Comparison of ENCODE assay signal across 8 mouse cellular contexts in the genomic region with DNA sequence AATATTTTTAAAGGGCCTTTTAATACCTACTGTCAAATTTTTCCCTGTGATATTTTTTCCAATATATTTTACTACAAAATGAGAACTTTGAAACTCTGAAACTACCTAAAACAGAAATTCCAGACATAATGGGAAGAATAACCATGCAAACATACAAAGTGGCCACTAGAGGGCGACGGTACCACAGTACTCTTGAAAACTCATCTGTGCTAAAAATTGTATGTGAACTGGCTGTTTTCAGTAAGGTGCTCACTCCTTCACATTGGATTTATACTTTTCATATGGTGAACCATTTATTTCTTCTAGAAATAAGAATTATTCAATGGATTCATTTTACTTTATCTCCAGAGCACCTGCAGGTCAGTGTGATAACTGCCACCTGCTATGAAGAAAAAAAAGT. TPM values are rescaled to one million over a fixed set of nuclear protein-coding genes. Genes with fewer than 3 reads are reported as not detected.
DNase-seq lines count a peak whose midpoint lies in the region; ATAC-seq and TF ChIP-seq lines count a peak whose summit lies in the region.

No protein-coding gene starts in this region.

- 0% methylated on average over 2 of the region's 2 CpGs for WGBS in kidney, adult 2 months
- 1% methylated on average over 2 of the region's 2 CpGs for WGBS in kidney, embryonic 15.5 days
- 0% methylated on average over 2 of the region's 2 CpGs for WGBS in embryonic facial prominence, embryonic 14.5 days
- 0% methylated on average over 2 of the region's 2 CpGs for WGBS in midbrain, embryonic 14.5 days

- H3K27ac ChIP-seq in kidney, adult 2 months (ENCODE audit: insufficient read depth, low read depth, low read length), result no peak overlapping the region
- H3K27ac ChIP-seq in kidney, embryonic 15.5 days, result no peak overlapping the region
- no peak overlapping the region for H3K27ac ChIP-seq in embryonic facial prominence, embryonic 14.5 days (replicated peaks; ENCODE audit: low read depth, low read length)
- H3K27ac ChIP-seq in layer of hippocampus, adult 2 months, result no peak overlapping the region
- H3K27ac ChIP-seq in midbrain, embryonic 14.5 days (replicated peaks; ENCODE audit: low read depth, low read length), result no peak overlapping the region

- no peak for ATAC-seq in kidney, embryonic 15.5 days (replicated peaks; ENCODE audit: low FRiP score)
- no peak for ATAC-seq in embryonic facial prominence, embryonic 14.5 days (ENCODE audit: low read depth)
- no peak for ATAC-seq in midbrain, embryonic 14.5 days (ENCODE audit: low FRiP score, low TSS enrichment)

- H3K4me2 ChIP-seq in kidney, embryonic 15.5 days, result no peak overlapping the region
- no peak overlapping the region for H3K4me2 ChIP-seq in embryonic facial prominence, embryonic 14.5 days (ENCODE audit: low read depth, low read length)
- no peak overlapping the region for H3K4me2 ChIP-seq in midbrain, embryonic 14.5 days (ENCODE audit: low read length)

- no peaks in the 10 kb centered on the region for H3K27me3 ChIP-seq in kidney, adult 2 months (replicated peaks; ENCODE audit: control insufficient read depth, insufficient read depth, low read length)
- no peaks in the 10 kb centered on the region for H3K27me3 ChIP-seq in kidney, embryonic 15.5 days
- no peaks in the 10 kb centered on the region for H3K27me3 ChIP-seq in embryonic facial prominence, embryonic 14.5 days (replicated peaks; ENCODE audit: control insufficient read depth, insufficient read depth, low read length)
- no peaks in the 10 kb centered on the region for H3K27me3 ChIP-seq in midbrain, embryonic 14.5 days (ENCODE audit: control insufficient read depth, insufficient read depth, low read length)

- peak; percentile 34 for DNase-seq in kidney, adult 2 months
- peak; percentile 46 for DNase-seq in ES-CJ7 (ENCODE audit: low read depth, low spot score)
- peak; percentile 84 for DNase-seq in brain, adult 2 months (ENCODE audit: low read depth, low spot score)
- DNase-seq in embryonic facial prominence, embryonic 14.5 days (ENCODE audit: low spot score), result peak; percentile 68
- peak; percentile 40 to 65 for DNase-seq in layer of hippocampus, adult 2 months (ENCODE audit: low spot score in 2 of 2)
- DNase-seq in midbrain, embryonic 14.5 days, result peak; percentile 86
- DNase-seq in thymus, postnatal 14 days, result peak; percentile 31

- no peak for TF ChIP-seq POLR2A in kidney, adult 2 months (IDR thresholded peaks at IDR 0.05; ENCODE audit: low read depth, low read length)

- no peak overlapping the region for H3K4me3 ChIP-seq in kidney, adult 2 months (ENCODE audit: insufficient read depth, low read depth, low read length)
- H3K4me3 ChIP-seq in kidney, embryonic 15.5 days (replicated peaks), result no peak overlapping the region
- no peak overlapping the region for H3K4me3 ChIP-seq in embryonic facial prominence, embryonic 14.5 days (ENCODE audit: low read depth, low read length)
- H3K4me3 ChIP-seq in layer of hippocampus, adult 2 months, result no peak overlapping the region
- no peak overlapping the region for H3K4me3 ChIP-seq in midbrain, embryonic 14.5 days (replicated peaks; ENCODE audit: low read depth, low read length)

- no peaks in the 10 kb centered on the region for H3K36me3 ChIP-seq in kidney, adult 2 months (ENCODE audit: control insufficient read depth, insufficient read depth, low read length)
- H3K36me3 ChIP-seq in kidney, embryonic 15.5 days, result no peaks in the 10 kb centered on the region
- H3K36me3 ChIP-seq in embryonic facial prominence, embryonic 14.5 days (ENCODE audit: control insufficient read depth, insufficient read depth, low read length), result 0 out of 2 replicates have a peak, but pooled peaks cover 3% of the 10 kb centered on the region
- H3K36me3 ChIP-seq in midbrain, embryonic 14.5 days (ENCODE audit: control insufficient read depth, insufficient read depth, low read length), result peaks cover 10% of the 10 kb centered on the region; the same call in 1 of the 2 replicates

- TF ChIP-seq CTCF in kidney, adult 2 months (conservative IDR thresholded peaks at IDR 0.05; ENCODE audit: insufficient read depth, insufficient read length, low read depth, low read length), result peak; percentile 25; the same call in 1 of the 2 replicates
- peak; percentile 97 for TF ChIP-seq CTCF in layer of hippocampus, adult 2 months (conservative IDR thresholded peaks at IDR 0.05)

- H3K9me3 ChIP-seq in kidney, embryonic 15.5 days (replicated peaks), result no peaks in the 10 kb centered on the region
- no peaks in the 10 kb centered on the region for H3K9me3 ChIP-seq in embryonic facial prominence, embryonic 14.5 days (ENCODE audit: control insufficient read depth, low read length)
- no peaks in the 10 kb centered on the region for H3K9me3 ChIP-seq in midbrain, embryonic 14.5 days (ENCODE audit: control insufficient read depth, low read length)

- no peaks in the 10 kb centered on the region for H3K4me1 ChIP-seq in kidney, adult 2 months (ENCODE audit: control insufficient read depth, insufficient read depth, low read length)
- no peaks in the 10 kb centered on the region for H3K4me1 ChIP-seq in kidney, embryonic 15.5 days
- H3K4me1 ChIP-seq in embryonic facial prominence, embryonic 14.5 days (ENCODE audit: control insufficient read depth, insufficient read depth, low read length), result no peaks in the 10 kb centered on the region
- H3K4me1 ChIP-seq in midbrain, embryonic 14.5 days (ENCODE audit: control insufficient read depth, insufficient read depth, low read length), result no peaks in the 10 kb centered on the region

- no peak overlapping the region for H3K9ac ChIP-seq in kidney, embryonic 15.5 days
- no peak overlapping the region for H3K9ac ChIP-seq in embryonic facial prominence, embryonic 14.5 days (ENCODE audit: low read depth, low read length)
- H3K9ac ChIP-seq in midbrain, embryonic 14.5 days (replicated peaks; ENCODE audit: low read length), result no peak overlapping the region

RNA-seq across cellular contexts. Expression of a gene that starts 41.5 kb away (rescaled TPM):
- 3.5 and 4.0 TPM in 2 replicates for polyA plus RNA-seq in kidney, adult 2 months (2012; rRNA removed)
- 18.7 and 21.2 TPM in 2 replicates for polyA plus RNA-seq in kidney, embryonic 15.5 days (2015; fragmentation: Nextera tagmentation; extraction: Ambion mirVana)
- polyA plus RNA-seq in embryonic facial prominence, embryonic 14.5 days (2014; fragmentation: Nextera tagmentation; extraction: Ambion mirVana), result 15.8 and 18.5 TPM in 2 replicates
- total RNA-seq in layer of hippocampus, adult 2 months (2021), result 10 to 100 TPM; 11.8 to 13.9 TPM
- polyA plus RNA-seq in midbrain, embryonic 14.5 days (2014; fragmentation: Nextera tagmentation; extraction: Ambion mirVana), result 9.9 and 14.8 TPM in 2 replicates

Comparison
In these comparisons a context has a peak if more than half of its experiments do, and no peak if none do; other contexts are left out.
1. DNase-seq: peak in every context shown above with its lines; median percentile 86 in midbrain, embryonic 14.5 days; 84 in brain, adult 2 months; 68 in embryonic facial prominence, embryonic 14.5 days; 52 in layer of hippocampus, adult 2 months; 46 in ES-CJ7; 34 in kidney, adult 2 months; 31 in thymus, postnatal 14 days.